Mouse (Mus musculus): ENCODE results near the gene Clcnka. TPM values are rescaled to one million over a fixed set of nuclear protein-coding genes. Genes with fewer than 3 reads are reported as not detected.

The Clcnka gene
- not detected for total RNA-seq (2021)

DNA sequence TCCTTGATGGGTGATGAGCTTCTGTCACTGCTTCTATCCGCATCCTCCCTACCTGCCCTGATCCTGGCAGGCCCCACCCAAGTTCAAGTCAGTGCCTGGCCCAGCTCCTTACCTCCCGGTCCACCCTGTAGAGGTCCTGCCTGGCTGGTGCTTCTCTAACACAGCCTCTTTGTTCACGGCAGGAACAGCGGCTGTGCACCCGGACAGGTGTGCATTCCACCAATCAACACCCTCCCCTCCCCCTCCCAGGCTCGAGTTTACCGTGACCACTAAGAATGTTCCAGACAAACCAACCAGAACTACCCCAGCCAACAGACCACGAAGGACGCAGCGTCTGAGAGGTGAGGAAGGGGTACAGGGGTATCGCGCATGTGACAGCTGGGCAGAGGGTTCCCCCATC lies at the start of gene Clcnka:
TSS of gene Clcnka (minus strand) at position 180 of the 400 bp plus-strand sequence.
- intact Hi-C loops (cut with DNase I) = no loop called here
- DNase-seq (ENCODE audit: low spot score in 2 of 2) = no peak

DNA sequence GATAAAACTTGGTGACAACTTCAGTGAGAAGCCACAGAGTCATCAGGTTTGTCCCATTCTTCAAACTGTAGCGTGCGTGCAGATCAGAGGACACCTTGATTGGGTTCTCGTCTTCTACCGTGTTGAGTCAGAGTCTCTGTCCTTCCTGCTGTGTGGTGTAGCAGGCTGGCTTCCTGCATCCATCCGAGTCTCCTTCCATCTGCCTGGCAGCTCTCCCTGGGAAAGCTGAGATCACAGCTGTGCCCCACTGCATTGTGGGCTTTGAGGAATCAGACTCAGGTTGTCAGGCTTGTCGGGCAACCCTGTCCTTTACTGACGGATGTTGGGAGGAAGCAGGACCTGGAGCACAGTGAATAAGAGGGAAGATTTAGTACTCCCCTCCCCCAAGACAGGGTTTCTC lies 47.7 kb upstream of the Clcnka start:
- peak in 1 of 2 experiments; percentile 69 for DNase-seq (ENCODE audit: low spot score in 2 of 2)
- intact Hi-C loops (cut with DNase I) = no loop called here

DNA sequence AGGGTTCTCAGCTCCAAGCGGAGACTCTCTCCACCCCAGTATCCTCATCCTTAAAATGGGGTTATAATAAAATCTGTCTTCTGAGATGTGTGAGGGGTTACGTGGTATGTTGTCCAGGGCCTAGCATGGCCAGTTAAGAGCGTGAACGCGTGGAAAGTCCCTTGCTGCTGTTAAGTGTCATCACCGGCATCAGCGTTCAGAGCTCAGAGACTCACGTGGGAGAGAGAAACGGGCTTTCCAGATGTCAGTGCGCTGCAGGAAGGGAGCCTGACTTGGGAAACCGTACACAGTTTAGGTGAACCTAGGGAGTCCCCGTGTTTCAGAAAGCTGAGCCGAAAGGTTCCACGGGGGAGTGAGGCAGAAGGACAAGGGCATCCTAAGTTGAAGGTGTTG lies 46.8 kb upstream of the Clcnka start:
- intact Hi-C loops (cut with DNase I) = loop anchor here (2.0 kb wide), 1 partner anchor 91 kb away; no protein-coding TSS in a partner anchor
- no peak for DNase-seq (ENCODE audit: low spot score in 2 of 2)

DNA sequence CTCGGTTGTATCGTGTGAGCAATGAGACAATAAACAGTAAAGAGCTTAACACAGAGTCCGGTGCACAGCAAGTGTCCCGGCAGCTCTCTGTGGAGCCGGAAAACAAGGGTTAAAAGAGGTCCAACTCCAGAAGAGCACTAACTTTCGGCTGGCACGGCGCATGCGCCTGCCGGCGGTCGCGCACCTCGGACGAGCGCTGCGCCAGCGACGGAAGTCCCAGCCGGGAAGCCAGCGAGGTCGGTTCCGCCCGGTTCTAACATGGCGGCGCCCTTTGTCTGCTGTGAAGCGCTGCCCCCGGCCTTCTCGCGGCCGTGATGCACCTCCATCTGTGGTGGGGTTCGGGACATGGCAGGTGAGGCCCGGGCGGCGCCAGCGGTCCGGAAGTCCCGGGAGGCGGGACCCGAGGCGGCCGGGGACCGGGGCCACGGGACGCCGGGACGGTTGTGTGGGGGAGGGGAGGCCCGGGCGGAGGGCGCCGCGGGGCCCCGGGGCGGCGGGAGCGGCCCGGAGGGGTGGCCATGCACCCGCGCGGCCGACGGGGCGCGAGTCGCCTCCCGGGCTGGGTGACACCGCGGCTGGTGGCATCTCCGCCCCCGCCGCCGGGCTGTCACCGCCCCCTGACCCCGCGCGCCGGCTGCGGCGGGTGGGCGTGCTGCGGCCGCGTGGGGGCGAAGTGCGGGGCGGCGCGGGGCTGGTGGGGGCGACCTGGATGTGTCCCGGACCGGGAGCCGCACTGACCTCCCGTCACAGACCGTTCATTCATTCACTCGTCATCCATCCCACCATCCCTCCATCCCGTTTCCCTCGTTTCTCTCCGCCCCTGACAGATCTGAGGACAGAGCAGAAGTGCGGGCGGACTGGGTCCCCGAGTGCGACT lies 46.2 kb upstream of the Clcnka start, which contains the start of gene Zbtb17:
TSS of gene Zbtb17 (plus strand) at position 204 of the 877 bp plus-strand sequence.
- peak; percentile 89 to 90 for DNase-seq (ENCODE audit: low spot score in 2 of 2)
- intact Hi-C loops (cut with DNase I) = loop anchor here (2.0 kb wide), 1 partner anchor 92 kb away; no protein-coding TSS in a partner anchor

DNA sequence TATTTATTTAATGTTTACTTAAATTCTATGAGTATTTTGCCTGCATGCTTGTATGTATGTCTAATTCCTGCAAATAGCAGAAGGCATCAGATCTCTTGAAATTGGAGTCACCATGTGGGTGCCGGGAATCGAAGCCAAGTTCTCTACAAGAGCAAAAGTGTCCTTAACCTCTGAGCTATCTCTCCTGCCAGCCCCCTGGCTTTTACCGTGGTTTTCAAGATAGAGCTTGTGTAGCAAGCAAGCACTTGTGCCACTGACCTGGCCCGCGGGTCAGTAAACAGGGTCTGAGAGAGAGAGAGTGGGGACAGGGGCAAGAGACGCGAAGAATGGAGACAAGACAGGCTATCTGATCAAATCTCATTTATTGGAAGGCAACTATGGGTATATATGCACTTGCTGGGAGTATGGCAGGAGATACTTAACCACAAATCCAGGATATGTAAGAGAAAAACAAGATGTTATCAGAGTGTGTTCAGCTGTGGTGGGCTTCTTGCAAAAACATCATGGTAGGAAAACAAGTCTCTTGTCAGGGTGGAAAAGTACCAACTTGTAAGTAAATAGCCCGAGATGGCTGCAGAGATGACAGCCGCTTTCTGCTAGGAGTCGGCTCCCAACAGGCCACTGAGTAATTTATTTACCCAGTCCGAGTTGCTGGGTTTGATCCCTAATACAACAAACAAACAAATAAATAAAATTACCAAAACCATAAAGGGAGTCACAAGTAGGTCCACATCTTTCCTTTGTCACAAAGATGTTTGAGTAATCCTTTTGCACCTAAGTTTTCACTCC lies 45.3 kb upstream of the Clcnka start:
- DNase-seq (ENCODE audit: low spot score in 2 of 2) = no peak
- intact Hi-C loops (cut with DNase I) = loop anchor here (2.0 kb wide), 1 partner anchor 93 kb away; no protein-coding TSS in a partner anchor

DNA sequence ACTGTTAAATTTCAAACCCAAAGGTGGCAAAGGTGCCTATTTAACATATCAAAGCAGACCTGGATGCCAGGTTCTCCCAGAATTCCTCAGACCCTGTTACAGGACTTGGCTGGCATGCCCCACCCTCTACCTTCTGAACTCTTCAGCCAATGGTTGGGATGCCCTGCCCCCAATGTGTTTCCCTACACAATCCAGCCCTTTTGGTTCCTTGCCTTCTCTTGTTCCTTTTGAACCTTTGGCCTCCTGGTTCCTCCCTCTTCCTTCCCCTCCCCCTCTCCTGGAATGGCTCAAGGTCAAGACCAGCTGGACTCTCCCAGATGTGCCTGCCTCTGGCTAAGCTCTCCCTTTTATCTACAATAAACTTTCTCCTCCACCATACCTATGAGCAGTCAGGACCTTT lies 42.4 kb upstream of the Clcnka start:
- intact Hi-C loops (cut with DNase I) = no loop called here
- DNase-seq (ENCODE audit: low spot score in 2 of 2) = no peak

DNA sequence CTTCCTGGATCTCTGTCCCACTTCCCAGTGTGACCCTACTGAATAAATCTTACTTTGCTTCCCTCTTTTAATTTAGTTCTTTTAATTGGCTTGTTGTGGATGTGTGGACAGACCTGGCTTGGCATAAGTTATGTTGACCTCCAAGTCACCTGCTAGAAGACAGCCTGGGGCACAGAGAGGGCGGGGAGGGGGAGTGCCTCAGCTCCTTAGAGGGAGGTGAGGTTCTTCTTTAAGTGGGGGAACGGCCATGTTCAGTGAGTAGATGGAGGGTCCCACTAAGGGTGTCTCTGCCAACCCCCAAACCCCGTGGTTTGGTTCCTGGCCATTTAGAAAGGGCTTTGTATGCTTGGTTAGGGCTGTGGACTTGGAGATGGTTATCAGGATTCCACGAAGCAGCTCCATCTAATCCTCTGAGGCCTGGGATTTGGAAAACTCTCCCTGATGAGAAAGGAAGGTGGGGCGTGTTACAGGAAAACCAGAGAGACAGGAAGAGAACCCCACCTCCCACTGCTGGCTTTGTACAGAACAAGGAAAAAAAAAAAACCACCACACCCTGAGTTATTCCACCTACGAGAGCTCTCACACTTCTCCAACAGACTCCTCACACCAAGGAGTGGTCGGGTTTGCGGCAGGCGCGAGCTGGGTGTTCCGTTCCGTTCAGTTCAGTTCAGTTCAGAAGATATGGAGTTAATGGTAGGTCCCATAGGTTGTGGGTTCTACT lies 40.7 kb upstream of the Clcnka start:
- intact Hi-C loops (cut with DNase I) = no loop called here
- DNase-seq (ENCODE audit: low spot score in 2 of 2) = no peak

DNA sequence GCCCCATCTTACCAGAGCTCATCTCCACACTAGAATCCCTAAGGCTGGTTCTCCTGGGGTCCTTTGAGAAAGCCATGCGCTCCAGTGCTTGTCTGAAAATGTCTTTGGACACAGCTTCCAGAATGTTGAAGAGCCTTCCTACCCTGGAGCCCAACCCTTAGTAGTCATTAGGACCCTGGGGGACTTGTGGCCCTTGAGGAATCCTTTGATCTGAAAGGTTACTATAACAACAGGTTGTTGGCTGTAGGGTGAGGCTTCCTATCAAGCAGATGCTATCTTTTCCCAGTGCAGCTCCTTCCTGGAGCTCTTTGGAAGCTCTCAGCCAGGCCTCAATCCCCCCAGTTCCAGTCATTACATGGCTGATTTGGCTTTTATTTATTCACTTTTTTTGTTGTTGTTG lies 37.5 kb upstream of the Clcnka start, which contains the start of gene Srarp:
TSS of gene Srarp (minus strand) at position 132 of the 400 bp plus-strand sequence.
- intact Hi-C loops (cut with DNase I) = no loop called here
- DNase-seq (ENCODE audit: low spot score in 2 of 2) = no peak

DNA sequence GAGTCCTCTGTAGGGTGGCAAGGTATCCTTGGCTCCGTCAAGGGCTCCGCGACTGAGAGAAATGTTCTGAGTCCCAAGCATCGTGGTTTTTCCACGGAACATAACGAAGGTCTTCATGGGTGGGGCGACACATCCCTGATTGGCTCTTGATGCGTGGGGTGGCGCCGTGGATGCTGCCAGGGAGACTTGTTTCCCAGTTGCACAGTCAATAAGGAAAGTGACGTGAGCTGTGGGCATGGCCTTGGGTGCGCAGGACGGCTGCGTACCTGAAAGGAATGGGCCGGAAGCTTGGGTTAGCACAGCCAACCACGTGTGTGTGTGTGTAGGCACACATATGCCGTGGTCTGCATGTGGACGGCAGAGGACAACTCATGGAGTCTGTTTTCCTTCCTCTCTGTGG lies 34.7 kb upstream of the Clcnka start:
- no peak for DNase-seq (ENCODE audit: low spot score in 2 of 2)
- intact Hi-C loops (cut with DNase I) = no loop called here

DNA sequence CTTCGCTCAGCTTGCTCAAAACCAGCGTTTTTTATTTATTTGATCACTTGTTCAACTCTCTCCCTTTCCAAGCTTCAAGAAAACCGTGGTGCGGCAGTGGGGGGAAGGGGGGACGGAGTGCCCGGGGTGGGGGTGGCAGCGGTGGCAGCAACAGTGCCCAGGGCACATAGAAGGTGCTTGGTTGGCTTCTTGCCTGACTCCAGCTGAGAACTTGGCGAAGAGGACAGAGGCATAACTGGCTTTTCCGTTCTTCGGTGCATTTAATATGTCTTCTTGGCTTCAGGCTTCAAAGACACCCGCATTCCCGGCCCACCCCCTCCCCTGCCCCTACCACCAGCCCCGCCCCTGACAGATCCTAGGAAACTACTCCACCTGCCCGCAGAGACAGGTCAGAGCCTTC lies 34.1 kb upstream of the Clcnka start:
- no peak for DNase-seq (ENCODE audit: low spot score in 2 of 2)
- intact Hi-C loops (cut with DNase I) = no loop called here

DNA sequence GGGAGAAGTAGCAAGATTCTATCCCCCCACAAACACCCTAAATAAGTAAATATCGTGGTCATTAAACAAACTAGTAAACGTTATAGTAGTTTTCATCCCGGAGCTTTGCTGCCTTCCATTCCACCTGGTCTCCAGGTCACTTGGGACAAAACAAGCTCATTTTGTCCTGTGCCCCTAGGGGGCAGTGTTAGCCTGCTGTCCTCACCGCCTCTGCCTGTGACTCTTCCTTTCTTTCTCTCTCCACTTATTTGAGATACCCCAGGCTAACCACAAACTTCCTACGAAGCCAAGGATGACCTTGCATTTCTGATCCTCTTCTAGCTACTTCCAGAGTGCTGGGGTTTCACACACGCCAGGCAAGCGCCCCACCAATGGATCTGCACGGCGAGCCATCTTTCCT lies 32.5 kb upstream of the Clcnka start:
- intact Hi-C loops (cut with DNase I) = loop anchor here (1.0 to 2.0 kb wide), 3 partner anchors 26 to 144 kb away; no protein-coding TSS in a partner anchor

DNA sequence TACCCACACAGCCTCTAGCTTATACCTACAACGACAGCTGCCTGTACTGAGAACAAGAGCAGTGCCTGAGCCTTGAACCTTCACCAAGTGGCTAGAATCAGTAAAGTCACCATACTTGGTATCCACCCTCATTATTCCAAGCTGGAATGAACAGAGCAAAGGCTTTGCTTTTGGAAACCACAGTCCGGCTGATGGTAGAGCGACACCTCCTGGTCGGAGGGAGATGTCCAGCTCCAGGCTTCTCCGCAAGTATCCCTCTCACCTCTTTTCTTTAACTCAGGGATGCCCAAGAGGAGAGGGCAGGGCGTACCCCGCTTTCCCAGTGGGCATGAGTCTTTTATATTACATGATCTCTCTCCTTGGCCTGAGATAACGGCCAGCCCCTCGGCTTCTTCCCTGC lies 31.3 kb upstream of the Clcnka start:
- no peak for DNase-seq (ENCODE audit: low spot score in 2 of 2)
- intact Hi-C loops (cut with DNase I) = loop anchor here (2.0 kb wide), 2 partner anchors 25 to 131 kb away; no protein-coding TSS in a partner anchor

More for the DNA sequence above, 32.5 kb upstream of the Clcnka start:
- DNase-seq (ENCODE audit: low spot score in 2 of 2) = peak in 1 of 2 experiments; percentile 69

DNA sequence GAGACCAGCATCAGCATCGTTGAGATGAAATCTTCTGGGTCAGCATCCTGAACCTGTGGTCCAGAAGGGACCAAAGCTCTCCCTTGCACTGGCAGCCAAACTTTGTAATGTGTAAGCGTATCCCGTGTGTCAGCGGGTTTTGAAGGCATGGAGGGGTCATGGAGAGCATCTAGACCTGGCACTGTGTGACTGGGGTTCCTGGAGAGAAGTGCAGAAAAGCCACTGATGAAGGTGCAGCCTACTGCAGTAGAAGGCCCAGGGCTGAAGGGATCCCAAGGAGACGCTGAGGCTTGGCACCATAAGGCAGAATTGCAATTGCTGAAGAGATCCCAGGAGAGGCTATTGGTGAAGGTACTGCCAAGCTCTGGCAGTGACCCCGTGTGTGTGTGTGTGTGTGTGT lies 30.9 kb upstream of the Clcnka start:
- DNase-seq (ENCODE audit: low spot score in 2 of 2) = no peak
- intact Hi-C loops (cut with DNase I) = no loop called here

DNA sequence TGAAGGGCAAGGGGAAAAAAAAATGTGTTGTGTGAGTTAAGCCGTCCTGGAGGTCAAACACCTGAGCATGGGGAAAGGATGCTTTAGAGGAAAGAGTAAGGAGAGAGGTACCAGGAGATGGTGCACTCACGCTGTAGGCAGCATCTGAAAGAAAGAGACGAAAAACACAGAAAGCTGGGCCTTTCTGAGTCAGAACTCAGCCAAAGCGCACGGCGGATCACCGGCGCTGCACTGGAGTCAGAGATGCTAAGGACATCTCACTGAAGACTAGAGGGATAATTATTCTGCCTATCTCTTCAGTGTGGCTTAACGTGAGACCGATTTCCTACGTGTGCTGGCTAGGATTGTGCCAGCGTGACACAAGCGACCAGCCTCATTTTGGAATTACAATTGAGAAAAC lies 29.4 kb upstream of the Clcnka start:
- intact Hi-C loops (cut with DNase I) = no loop called here

DNA sequence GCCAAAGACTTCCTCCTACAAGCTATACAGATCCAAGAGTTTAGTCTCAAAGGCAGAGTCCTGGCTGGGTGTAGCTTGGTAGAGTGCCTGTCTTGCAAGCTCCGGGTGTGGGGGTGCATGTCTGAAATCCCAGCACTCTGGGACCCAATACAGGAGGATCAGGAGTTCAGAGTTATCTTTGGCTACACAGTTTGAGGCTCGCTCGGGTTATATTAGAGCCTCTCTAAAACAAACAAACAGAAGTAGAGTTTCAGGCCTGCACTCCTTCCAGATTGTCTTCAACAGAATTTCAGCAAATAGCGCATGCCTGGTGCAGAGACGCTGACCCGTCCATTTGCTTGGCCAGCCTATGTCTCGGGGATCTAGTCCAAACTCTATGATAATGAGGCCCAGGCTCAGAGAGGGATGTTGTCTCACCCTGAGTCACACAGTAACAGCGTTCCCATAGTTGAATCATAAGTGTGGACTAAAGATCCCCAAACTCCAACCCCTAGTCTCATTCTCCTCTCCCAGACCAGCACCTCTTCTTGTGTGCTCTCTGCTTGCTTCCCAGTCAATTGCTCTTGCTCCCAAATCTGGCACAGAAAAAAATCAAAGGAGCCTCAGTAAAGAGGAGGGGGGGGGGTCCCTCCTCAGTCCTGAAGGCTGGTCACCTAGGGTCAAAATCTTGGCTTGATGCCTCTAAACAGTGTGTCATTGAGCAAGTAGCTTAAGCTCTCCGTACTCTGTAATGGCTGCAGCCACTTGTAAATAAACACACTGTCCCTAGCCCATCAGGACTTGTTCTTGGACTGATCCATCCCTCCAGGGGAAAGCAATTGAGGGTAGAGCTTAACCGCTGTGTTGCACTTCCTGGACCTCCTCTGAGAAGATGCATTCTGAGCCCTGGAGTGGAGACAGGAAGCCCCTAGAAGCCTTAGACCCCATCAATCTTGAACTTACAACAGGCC lies 28.5 kb upstream of the Clcnka start:
- intact Hi-C loops (cut with DNase I) = no loop called here
- DNase-seq (ENCODE audit: low spot score in 2 of 2) = no peak

More for the DNA sequence above, 29.4 kb upstream of the Clcnka start:
- no peak for DNase-seq (ENCODE audit: low spot score in 2 of 2)

DNA sequence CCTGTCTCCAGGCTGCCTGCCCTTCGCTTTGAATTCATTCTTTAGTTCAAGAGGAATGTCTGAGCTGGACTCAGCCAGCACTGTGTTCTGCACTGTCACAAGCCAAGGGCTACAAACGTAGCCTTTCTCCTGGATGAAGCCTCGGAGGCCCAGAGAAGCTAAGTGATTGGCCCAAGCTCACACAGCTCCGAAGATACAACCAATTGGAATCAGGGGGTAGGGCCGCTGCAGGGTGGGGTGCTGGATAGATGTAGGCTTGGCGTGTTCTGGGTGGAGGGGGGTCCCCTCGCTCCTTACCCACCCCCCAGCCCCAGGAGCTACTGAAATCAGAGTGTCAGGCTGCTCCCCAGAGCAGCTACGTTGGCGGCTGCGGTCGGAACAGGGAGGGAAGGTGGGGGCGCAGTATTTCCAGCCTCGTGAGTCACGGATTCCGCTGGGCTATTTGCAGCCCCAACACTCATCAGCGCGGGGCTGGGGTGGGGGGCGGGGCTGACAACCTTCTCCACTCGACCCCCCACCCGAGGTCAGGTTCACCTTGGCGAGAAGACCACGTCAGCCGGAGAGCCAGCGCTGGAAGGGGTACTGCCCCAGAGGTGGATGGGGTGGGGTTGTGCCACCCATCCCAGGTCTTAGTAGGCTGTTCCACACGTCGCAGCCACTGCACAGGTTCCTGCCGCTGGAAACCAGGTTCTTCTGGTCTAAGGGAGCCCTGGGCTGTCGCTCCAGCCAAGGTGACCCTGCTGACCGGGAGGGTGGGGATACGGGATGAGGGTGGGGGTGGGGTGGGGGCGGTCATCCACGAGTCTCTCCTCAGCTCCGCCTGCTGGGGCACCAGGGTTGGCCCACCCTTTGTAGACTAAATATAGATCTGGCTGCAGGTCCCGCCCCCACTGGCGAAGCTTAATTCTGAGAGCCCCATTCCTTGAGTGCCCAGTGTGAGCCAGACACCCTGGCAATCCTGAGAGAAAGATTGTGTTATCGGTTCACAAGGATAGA lies 27.3 kb upstream of the Clcnka start:
- intact Hi-C loops (cut with DNase I) = no loop called here
- peak; percentile 78 to 91 for DNase-seq (ENCODE audit: low spot score in 2 of 2)

DNA sequence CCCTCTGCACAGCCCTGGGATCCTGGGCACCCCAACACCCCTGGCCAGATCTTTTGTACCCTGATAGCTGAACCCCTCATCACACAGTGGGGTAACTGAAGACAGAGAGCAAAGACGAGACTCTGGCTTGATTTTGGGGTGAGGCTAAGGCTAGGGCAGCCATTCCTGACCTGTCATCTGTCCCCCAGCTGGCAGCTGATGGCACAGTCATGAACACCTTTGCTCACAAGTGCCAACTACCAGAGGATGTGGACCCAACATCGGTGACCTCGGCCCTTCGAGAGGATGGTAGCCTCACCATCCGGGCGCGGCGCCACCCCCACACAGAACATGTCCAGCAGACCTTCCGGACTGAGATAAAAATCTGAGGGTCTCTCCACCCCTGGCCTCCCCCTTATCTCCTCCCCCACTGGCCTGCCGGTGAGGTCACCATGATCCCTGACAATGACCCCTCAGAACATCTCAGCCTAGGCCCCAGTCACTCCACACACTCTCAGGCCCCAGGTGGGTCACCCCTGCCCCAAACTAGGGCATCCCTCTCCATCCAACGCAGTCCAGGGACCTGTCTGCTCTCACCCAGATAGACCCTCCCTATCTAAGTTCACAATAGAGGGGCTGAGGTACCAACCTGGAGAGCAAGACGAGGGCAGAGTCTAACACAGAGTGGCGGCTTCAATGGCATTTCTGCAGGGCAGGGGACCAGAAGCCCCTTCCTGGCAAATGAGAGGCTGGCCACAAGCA lies 25.3 kb upstream of the Clcnka start:
- intact Hi-C loops (cut with DNase I) = no loop called here
- DNase-seq (ENCODE audit: low spot score in 2 of 2) = no peak

Measured in left cerebral cortex, postnatal 25 days (tissue).